19 mouse cellular contexts compared by ENCODE assay signal in genomic region chr10:127932290-127932926, GRCm38 (mm10). TPM values are rescaled to one million over a fixed set of nuclear protein-coding genes. Genes with fewer than 3 reads are reported as not detected.
DNase-seq lines count a peak whose midpoint lies in the region; ATAC-seq and TF ChIP-seq lines count a peak whose summit lies in the region.
"Had no signal": no experiment of that assay in that cellular context is flagged by ENCODE, and none has a peak within 500 bp of the region (broad histone marks: within the 10 kb centered on the region; RNA-seq: fewer than 3 reads in every experiment).

No protein-coding gene starts in this region.

- no peaks in the 10 kb centered on the region for H3K9me3 ChIP-seq in heart, embryonic 10.5 days
- 0 out of 2 replicates have a peak, but pooled peaks cover 3% of the 10 kb centered on the region for H3K9me3 ChIP-seq in forebrain, embryonic 15.5 days
- no peaks in the 10 kb centered on the region for H3K9me3 ChIP-seq in neural tube, embryonic 15.5 days (replicated peaks)
- H3K9me3 ChIP-seq: embryonic facial prominence, embryonic 15.5 days; hindbrain, embryonic 15.5 days; midbrain, embryonic 15.5 days had no signal

- H3K9ac ChIP-seq in forebrain, embryonic 15.5 days (replicated peaks): no peak overlapping the region
- H3K9ac ChIP-seq in neural tube, embryonic 15.5 days (replicated peaks): no peak overlapping the region
- H3K9ac ChIP-seq: embryonic facial prominence, embryonic 15.5 days; hindbrain, embryonic 15.5 days; limb, embryonic 13.5 days; midbrain, embryonic 15.5 days had no signal

- H3K4me3 ChIP-seq in kidney, adult 2 months (ENCODE audit: insufficient read depth, low read depth, low read length): no peak overlapping the region
- no peak overlapping the region for H3K4me3 ChIP-seq in heart, embryonic 10.5 days
- H3K4me3 ChIP-seq in forebrain, embryonic 15.5 days: no peak overlapping the region
- H3K4me3 ChIP-seq in neural tube, embryonic 15.5 days (replicated peaks): no peak overlapping the region
- H3K4me3 ChIP-seq: embryonic facial prominence, embryonic 15.5 days; hindbrain, embryonic 15.5 days; limb, embryonic 13.5 days; midbrain, embryonic 15.5 days had no signal

- WGBS in kidney, adult 2 months: 66% methylated on average over 8 of the region's 8 CpGs
- WGBS in heart, embryonic 10.5 days: 67% methylated on average over 8 of the region's 8 CpGs
- WGBS in forebrain, embryonic 15.5 days: 75% methylated on average over 8 of the region's 8 CpGs
- 70% methylated on average over 8 of the region's 8 CpGs for WGBS in neural tube, embryonic 15.5 days

- no peaks in the 10 kb centered on the region for H3K27me3 ChIP-seq in kidney, adult 2 months (replicated peaks; ENCODE audit: control insufficient read depth, insufficient read depth, low read length)
- H3K27me3 ChIP-seq in heart, embryonic 10.5 days (ENCODE audit: insufficient read depth, poor library complexity, severe bottlenecking): no peaks in the 10 kb centered on the region
- H3K27me3 ChIP-seq in forebrain, embryonic 15.5 days: no peaks in the 10 kb centered on the region
- no peaks in the 10 kb centered on the region for H3K27me3 ChIP-seq in neural tube, embryonic 15.5 days (replicated peaks)
- H3K27me3 ChIP-seq: embryonic facial prominence, embryonic 15.5 days; hindbrain, embryonic 15.5 days; limb, embryonic 13.5 days; midbrain, embryonic 15.5 days had no signal

- peaks cover 9% of the 10 kb centered on the region; the same call in 1 of the 2 replicates for H3K4me1 ChIP-seq in kidney, adult 2 months (ENCODE audit: control insufficient read depth, insufficient read depth, low read length)
- no peaks in the 10 kb centered on the region for H3K4me1 ChIP-seq in heart, embryonic 10.5 days
- no peaks in the 10 kb centered on the region for H3K4me1 ChIP-seq in forebrain, embryonic 15.5 days
- H3K4me1 ChIP-seq in neural tube, embryonic 15.5 days: 0 out of 2 replicates have a peak, but pooled peaks cover 4% of the 10 kb centered on the region
- H3K4me1 ChIP-seq: embryonic facial prominence, embryonic 15.5 days; hindbrain, embryonic 15.5 days; limb, embryonic 13.5 days; midbrain, embryonic 15.5 days had no signal

- TF ChIP-seq POLR2A in kidney, adult 2 months (IDR thresholded peaks at IDR 0.05; ENCODE audit: low read depth, low read length): no peak

- ATAC-seq in forebrain, embryonic 15.5 days (replicated peaks): no peak
- ATAC-seq in neural tube, embryonic 15.5 days (ENCODE audit: low FRiP score): no peak
- ATAC-seq: forebrain, embryonic 16.5 days; midbrain, embryonic 15.5 days had no signal

- DNase-seq in kidney, adult 2 months: peak; percentile 21
- DNase-seq in kidney, adult 9 months: no peak
- peak; percentile 8 for DNase-seq in right cerebral cortex, postnatal 14 days
- no peak for DNase-seq in right cerebral cortex, postnatal 36 days (ENCODE audit: low spot score in 2 of 2)
- peak; percentile 31 for DNase-seq in heart, embryonic 10.5 days (ENCODE audit: low spot score)
- DNase-seq in thymus, postnatal 36 days: no peak
- DNase-seq: adrenal gland, postnatal 10 days; cerebellum, postnatal 14 days; spleen, adult 18-20 months had no signal

- H3K36me3 ChIP-seq in kidney, adult 2 months (ENCODE audit: control insufficient read depth, insufficient read depth, low read length): no peaks in the 10 kb centered on the region
- no peaks in the 10 kb centered on the region for H3K36me3 ChIP-seq in heart, embryonic 10.5 days
- no peaks in the 10 kb centered on the region for H3K36me3 ChIP-seq in forebrain, embryonic 15.5 days
- H3K36me3 ChIP-seq in neural tube, embryonic 15.5 days: no peaks in the 10 kb centered on the region
- H3K36me3 ChIP-seq: embryonic facial prominence, embryonic 15.5 days; hindbrain, embryonic 15.5 days; limb, embryonic 13.5 days; midbrain, embryonic 15.5 days had no signal

- no peak overlapping the region for H3K4me2 ChIP-seq in forebrain, embryonic 15.5 days (replicated peaks)
- H3K4me2 ChIP-seq in neural tube, embryonic 15.5 days: no peak overlapping the region
- H3K4me2 ChIP-seq: embryonic facial prominence, embryonic 15.5 days; hindbrain, embryonic 15.5 days; limb, embryonic 13.5 days; midbrain, embryonic 15.5 days had no signal

- no peak for TF ChIP-seq CTCF in kidney, adult 2 months (conservative IDR thresholded peaks at IDR 0.05; ENCODE audit: insufficient read depth, insufficient read length, low read depth, low read length)

- no peak overlapping the region for H3K27ac ChIP-seq in kidney, adult 2 months (ENCODE audit: insufficient read depth, low read depth, low read length)
- H3K27ac ChIP-seq in heart, embryonic 10.5 days: no peak overlapping the region
- no peak overlapping the region for H3K27ac ChIP-seq in forebrain, embryonic 15.5 days (replicated peaks)
- H3K27ac ChIP-seq in neural tube, embryonic 15.5 days (replicated peaks): no peak overlapping the region
- H3K27ac ChIP-seq: embryonic facial prominence, embryonic 15.5 days; hindbrain, embryonic 15.5 days; limb, embryonic 13.5 days; midbrain, embryonic 15.5 days had no signal

RNA-seq across cellular contexts. Expression of gene Sdr9c7, which starts 34.1 kb away (rescaled TPM):
- polyA plus RNA-seq in kidney, adult 2 months (2012; rRNA removed): 0.13 TPM in 1 of 2 replicates, not detected in the other
- not detected in 2 replicates for polyA plus RNA-seq in heart, embryonic 10.5 days (2016; fragmentation: Nextera tagmentation; extraction: Ambion mirVana)
- not detected in 2 replicates for polyA plus RNA-seq in forebrain, embryonic 15.5 days (2015; fragmentation: Nextera tagmentation; extraction: Ambion mirVana)
- 0.06 TPM in 1 of 2 replicates, not detected in the other for polyA plus RNA-seq in neural tube, embryonic 15.5 days (2015; fragmentation: Nextera tagmentation; extraction: Ambion mirVana)
- polyA plus RNA-seq: forebrain, embryonic 16.5 days; heart, embryonic 14.5 days; hindbrain, embryonic 15.5 days; kidney, embryonic 16.5 days; limb, embryonic 13.5 days; lung, embryonic 16.5 days; midbrain, embryonic 15.5 days had no signal

RNA-seq across cellular contexts. Expression of gene Rdh7, which starts 43.8 kb away (rescaled TPM):
- polyA plus RNA-seq in kidney, adult 2 months (2012; rRNA removed): 0.20 and 0.31 TPM in 2 replicates
- not detected in 2 replicates for polyA plus RNA-seq in heart, embryonic 10.5 days (2016; fragmentation: Nextera tagmentation; extraction: Ambion mirVana)
- polyA plus RNA-seq in forebrain, embryonic 15.5 days (2015; fragmentation: Nextera tagmentation; extraction: Ambion mirVana): not detected in 2 replicates
- polyA plus RNA-seq in neural tube, embryonic 15.5 days (2015; fragmentation: Nextera tagmentation; extraction: Ambion mirVana): not detected in 2 replicates
- polyA plus RNA-seq: embryonic facial prominence, embryonic 15.5 days; forebrain, embryonic 16.5 days; heart, embryonic 14.5 days; hindbrain, embryonic 15.5 days; kidney, embryonic 16.5 days; limb, embryonic 13.5 days; lung, embryonic 16.5 days; midbrain, embryonic 15.5 days had no signal

Comparison
In these comparisons a context has a peak if more than half of its experiments do, and no peak if none do; other contexts are left out.
1. DNase-seq: peak in kidney, adult 2 months (single experiment), right cerebral cortex, postnatal 14 days (single experiment) and heart, embryonic 10.5 days (single experiment); none in kidney, adult 9 months (single experiment), right cerebral cortex, postnatal 36 days (0 of 2) and thymus, postnatal 36 days (0 of 2).